Mouse (Mus musculus) bone marrow macrophage, adult 2 months (primary cell): Measurements from ENCODE around the gene Yy1.

Source experiments
- CTCF ChIP-seq: IDR thresholded peaks from 2 replicates; pipeline ENCODE4 v1.5.1; 2012; ENCODE audit warnings: low read depth, mild to moderate bottlenecking, low read length, moderate library complexity
- POLR2A ChIP-seq: IDR thresholded peaks from 2 replicates; pipeline ENCODE4 v1.6.1; 2012; ENCODE audit warnings: mild to moderate bottlenecking, low read depth, low read length, borderline replicate concordance

GRCm38 (mm10) chr12:108856186-108856585 lies 63.4 kb downstream of the Yy1 start:
- TF ChIP-seq POLR2A: no peak
- TF ChIP-seq CTCF: no peak
